Mouse (Mus musculus) cerebellum, adult 11-12 months (tissue): ENCODE measurements around the gene Hoxa6.
A peak's percentile ranks its signal among the peaks of the same experiment; 100 is the strongest.

Experiments used
- DNase-seq: peaks from one replicate; pipeline ENCODE4 v3.0.0; 2022

The Hoxa6 gene

DNA sequence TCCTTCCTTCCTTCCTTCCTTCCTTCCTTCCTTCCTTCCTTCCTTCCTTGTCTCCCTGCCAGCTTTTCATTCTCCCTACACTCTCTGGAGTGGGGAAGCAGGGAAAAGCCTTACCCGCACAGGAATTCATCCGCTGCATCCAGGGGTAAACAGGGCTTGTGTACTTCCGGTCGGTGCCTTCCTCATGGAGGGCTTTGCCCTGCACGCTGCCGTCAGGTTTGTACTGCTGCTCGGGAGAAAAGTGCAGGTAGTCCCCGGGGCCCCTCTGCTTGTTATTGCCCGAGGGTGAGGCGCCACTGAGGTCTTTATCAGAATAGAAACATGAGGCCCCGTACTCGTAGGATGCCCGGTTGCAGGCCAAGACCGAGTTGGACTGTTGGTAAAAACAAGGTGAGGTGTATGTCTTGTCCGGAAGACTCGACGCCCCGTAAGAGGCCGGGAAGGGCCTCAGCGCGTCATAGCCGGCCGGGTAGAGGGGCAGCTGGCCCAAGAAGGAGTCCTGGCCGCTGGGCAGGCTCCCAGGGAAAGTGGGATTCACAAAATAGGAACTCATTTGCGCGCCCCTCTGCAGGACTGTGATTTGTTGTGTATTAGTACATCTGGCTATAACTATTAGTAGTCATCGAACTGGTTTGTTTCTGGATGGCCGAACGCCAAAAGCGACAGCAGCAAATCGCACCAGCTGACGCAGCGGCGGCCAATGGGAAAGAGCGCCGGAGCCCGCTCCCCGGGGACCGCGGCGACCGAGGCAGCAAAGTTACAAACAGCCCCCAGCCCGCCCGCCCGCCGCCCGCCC, at the start of gene Hoxa6:
TSS of gene Hoxa6 (minus strand) at position 651 of the 796 bp plus-strand sequence.
- no peak for DNase-seq

GRCm38 (mm10) chr6:52256956-52257355, 48.4 kb upstream of the Hoxa6 start:
- DNase-seq = peak; percentile 23

DNA sequence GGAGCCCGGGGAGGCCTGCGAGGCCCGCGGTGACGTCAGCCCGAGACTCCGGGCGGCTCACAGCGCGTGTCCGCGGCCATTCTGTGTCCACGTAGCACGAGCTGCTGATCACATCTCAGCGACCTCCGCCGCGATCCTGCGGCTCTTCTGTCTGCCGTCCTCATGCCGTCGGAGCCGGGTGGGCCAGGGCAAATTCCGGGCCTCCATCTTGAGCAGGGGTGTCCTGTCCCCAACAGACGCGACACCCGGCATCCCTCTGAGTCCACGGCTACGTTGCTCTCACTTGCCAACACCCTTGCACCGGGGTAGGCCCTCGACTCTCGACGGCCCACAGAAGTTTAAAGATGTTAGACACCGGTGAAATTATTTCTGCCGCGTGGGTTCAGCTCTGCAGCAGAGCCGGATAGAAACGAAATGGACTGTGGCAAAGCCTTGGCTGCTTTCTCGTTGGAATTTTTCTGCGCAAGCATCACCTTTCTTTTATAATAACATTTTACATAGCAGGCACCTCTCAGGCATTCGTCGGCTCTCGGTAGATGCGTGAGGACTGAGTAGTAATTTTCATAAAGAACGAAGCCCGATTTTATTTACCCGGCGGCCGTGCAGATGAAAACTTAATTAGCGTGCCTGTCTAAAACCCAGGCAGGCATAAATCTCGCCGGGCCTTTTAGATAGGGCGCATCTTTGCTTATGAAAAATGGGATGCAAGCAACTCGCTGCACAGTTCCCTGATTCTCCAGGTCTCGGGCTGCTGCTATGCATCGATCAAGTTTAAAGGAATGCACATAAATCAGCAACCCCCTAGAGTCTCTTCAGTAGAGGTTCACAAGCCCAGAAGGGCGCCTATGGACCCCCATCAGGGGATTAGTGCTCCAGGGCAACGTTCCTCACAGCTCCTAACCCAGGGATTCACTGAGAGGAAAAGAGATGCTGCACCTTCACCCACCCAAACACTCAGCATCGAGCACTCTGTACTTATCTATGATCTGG, 45.3 kb upstream of the Hoxa6 start:
- no peak for DNase-seq

DNA sequence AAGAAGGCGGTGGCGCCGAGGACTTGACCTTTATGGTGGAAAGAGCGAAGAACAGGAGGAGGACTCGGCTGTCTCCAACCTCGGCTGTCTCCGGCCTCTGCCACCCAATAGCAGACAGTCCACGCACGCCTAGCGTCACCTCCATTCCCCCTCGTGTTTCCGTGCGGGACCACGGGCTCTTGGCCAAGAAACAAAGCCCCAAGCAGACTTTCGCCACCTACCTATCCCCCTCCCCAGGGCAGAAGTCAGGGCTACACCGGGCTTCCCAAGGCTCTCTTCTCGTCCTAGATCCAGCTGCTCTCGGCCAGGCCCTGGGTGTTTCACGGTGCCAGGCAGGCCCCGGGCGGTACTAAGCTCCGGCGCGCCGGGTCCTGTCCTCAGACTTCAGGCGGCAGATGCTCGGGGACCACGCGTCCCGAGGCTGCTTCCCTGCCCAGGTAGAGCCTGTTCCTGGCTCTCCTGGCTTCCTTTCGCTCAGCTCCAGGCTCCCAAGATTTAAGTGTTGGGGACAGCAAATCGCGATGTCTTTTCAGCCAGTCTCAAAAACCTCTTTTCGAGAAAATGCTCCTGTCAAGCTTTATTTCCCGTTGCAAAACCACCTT, 44.4 kb upstream of the Hoxa6 start:
- DNase-seq = no peak

GRCm38 (mm10) chr6:52252016-52252774, 43.7 kb upstream of the Hoxa6 start:
- no peak for DNase-seq

DNA sequence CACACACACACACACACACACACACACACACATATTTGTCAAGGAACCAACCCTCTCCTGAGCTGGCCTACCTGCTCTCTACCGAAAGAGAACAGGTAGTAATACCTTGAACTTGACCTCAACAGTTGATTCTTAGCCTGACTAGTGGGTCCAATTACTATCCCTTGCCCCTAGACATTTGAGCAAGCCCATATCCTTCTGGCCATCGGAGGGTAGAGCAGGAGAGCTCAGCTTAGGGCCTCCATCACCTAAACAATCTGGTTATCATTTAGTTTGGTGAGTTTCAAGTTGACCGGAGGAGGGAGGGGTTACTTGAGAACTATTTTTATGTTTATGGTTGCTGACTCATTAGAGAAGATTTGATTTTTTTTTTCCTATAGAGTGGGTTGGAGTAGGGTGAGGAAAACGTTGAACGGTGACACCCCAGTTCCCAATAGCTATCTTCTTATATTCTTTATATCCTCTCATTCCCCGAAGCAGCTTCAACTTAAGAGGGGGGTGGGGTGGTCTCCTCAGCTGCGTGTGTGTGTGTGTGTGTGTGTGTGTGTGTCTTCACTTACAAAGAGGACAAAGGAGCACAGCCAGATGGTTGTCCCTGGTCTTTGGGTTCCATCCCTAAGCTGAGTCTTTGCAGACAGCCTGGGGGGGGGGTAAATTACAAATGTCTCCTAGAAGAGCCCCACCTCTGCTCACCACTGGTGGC, 42.8 kb upstream of the Hoxa6 start:
- no peak for DNase-seq

DNA sequence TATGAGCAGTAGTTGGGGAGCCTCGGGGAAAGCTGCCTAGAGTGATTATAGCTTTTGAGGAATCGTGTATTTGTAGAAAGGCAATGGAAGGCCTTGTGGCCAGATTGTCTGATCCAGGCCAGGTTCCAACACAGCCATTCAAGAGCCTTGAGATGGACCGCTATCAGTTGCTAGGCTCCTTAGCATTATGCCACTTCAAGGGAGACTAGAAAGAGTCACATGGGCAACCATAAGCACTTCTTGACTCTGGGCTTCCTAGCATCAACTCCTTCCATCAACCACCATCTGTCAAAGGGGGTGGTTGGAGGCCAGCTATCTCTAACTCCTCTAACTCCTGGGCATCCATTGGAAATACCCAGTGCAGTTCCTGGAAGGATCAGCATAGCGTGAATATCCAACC, 41.3 kb upstream of the Hoxa6 start:
- no peak for DNase-seq

- DNase-seq = no peak
Measured at GRCm38 (mm10) chr6:52249415-52249738, 40.9 kb upstream of the Hoxa6 start.

DNA sequence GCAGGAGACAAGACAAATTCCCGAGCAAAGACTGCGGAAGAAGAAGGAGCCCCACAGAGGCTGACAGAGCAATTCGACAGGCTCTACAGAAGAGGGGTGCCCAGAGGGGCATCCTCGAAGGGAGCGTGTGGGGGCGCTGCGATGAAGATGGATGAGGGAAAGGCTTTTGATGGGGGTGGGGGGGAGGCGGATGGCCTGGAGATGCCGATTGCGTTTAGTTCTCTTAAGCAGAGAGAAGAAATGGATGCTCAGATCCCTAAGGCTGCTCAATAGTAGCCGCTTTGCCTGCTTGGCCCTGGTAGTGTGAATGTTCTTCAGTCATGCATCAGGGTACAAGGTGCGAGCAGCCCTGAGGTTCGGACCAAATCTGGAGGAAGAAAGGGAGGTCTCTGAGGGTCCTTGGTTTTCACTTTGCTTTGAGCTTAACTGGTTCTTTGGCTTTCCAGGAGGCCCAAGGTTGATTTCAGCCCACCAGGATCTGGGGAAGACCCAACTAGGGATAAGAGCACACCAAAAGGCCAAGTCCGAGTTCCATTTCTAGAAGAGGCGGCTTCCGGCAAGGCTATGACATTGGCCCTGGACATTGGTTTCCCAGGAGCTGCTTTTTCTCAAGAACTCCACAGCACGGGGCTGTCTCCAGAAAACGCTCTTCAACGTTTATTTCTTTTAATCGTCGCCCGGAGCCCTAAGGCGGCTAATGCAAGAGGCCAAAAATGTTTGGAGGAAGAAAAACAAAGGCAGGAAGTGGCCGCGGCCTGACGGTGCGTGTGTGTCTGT, 40.3 kb upstream of the Hoxa6 start:
- no peak for DNase-seq

GRCm38 (mm10) chr6:52247766-52248637, 39.5 kb upstream of the Hoxa6 start:
- no peak for DNase-seq

DNA sequence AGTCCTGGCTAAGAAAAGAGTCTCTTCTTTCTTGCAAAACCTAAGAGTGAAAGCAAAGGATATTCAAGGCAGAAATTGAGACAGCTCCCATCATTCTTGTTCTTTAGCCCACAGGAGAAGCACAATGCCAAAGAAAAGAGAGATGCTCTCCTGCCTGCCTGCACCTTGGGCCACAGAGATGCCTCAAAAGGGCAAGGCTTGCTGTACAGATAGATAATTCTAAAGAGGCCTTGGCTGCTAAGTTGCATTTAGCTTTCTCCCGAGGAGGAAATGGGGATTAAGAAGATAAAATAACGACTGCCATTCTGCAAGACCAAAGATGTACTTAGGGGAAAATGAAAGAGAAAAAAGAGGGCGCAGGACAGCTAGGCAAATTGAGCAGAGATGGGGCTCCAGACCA, 38.4 kb upstream of the Hoxa6 start:
- DNase-seq = no peak

GRCm38 (mm10) chr6:52246403-52246803, 37.9 kb upstream of the Hoxa6 start:
- DNase-seq = no peak

DNA sequence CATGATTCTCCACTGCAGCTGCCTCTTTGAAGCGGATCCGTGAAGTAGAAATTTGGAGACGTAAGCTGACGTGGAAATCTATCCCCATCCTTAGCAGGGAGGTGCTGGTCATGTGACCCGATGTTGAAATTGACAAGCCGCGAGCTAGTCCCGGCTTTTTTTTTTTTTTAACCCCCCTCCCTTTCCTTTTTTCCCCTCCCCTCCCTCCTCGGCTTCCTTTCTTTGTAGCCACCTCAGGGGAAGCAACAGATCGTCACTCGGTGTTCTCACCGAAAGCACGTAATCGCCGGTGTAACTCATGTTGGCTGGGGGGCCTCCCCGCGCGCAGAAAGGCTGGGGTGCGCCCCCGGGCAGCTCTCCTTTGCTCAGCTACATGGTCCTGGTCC, 37.2 kb upstream of the Hoxa6 start, which contains the start of gene Hoxa11:
TSS of gene Hoxa11 (minus strand) at position 54 of the 386 bp plus-strand sequence.
- no peak for DNase-seq

DNA sequence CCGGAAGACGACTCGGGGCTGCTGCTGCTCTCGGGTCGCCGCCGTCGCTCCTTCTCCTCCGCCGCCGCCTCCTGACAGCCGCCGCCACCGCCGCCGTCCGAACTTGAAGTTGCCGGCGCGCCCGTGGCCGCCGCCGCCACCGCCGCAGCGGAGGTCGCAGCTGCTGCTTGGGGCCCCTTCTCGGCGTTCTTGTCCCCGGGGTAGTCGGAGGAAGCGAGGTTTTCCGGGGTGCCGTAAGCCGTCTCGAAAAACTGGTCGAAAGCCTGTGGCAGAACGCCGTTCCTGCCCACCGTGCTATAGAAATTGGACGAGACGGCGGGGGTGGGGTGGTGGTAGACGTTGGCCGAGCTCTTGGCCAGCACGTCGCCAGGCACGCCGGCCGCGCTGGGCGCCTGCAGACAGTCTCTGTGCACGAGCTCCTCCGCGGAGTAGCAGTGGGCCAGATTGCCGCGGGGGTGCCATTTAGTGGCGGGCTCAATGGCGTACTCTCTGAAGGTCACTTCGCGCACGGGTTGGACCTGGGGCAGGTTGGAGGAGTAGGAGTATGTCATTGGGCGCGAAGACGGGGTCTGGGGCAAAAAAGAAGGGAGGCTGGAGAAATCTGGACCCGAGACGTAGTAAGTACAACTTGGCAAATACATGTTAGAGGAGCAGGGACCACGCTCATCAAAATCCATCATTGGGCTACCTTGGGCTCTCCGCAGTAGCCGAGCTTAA, 36.7 kb upstream of the Hoxa6 start:
- DNase-seq = no peak

GRCm38 (mm10) chr6:52244471-52245039, 36.0 kb upstream of the Hoxa6 start:
- no peak for DNase-seq

- no peak for DNase-seq
Measured at GRCm38 (mm10) chr6:52243681-52244121, 35.2 kb upstream of the Hoxa6 start.

- no peak for DNase-seq
Measured at GRCm38 (mm10) chr6:52242801-52243332, 34.3 kb upstream of the Hoxa6 start.

GRCm38 (mm10) chr6:52241001-52241621, 32.6 kb upstream of the Hoxa6 start:
- no peak for DNase-seq
